Mouse (Mus musculus) cerebellum, adult 2 months (tissue): ENCODE measurements around the gene Cmc1. TPM values are rescaled to one million over a fixed set of nuclear protein-coding genes. Genes with fewer than 3 reads are reported as not detected.

Source experiments
- DNase-seq, 2 experiments: peaks; one replicate each; pipeline ENCODE4 v3.0.0; 2021
- H3K27ac ChIP-seq: fragments of 200-500 bp; 2 replicates; pipeline ENCODE4 v1.5.1; 2012; ENCODE audit warnings: low read length, control low read depth, inconsistent platforms; ENCODE audit not compliant: insufficient read depth
- H3K27me3 ChIP-seq: fragments of 200-500 bp; 2 replicates; pipeline ENCODE4 v1.6.1; 2012; ENCODE audit warnings: inconsistent platforms, mild to moderate bottlenecking, low read length, moderate library complexity; ENCODE audit not compliant: control insufficient read depth, insufficient read depth
- H3K4me1 ChIP-seq: fragments of 200-500 bp; 2 replicates; pipeline ENCODE4 v1.6.1; 2011; ENCODE audit warnings: low read length; ENCODE audit not compliant: control insufficient read depth, insufficient read depth
- H3K4me3 ChIP-seq: fragments of 200-500 bp; replicated peaks from 2 replicates; pipeline ENCODE3; 2011; ENCODE audit warnings: mild to moderate bottlenecking, low read depth, low read length, control low read depth; ENCODE audit not compliant: insufficient read depth
- CTCF ChIP-seq: fragments of 200-500 bp; IDR thresholded peaks from 2 replicates; pipeline ENCODE4 v1.5.1; 2011; ENCODE audit warnings: low read depth, mild to moderate bottlenecking, control low read depth, low read length, moderate library complexity, borderline replicate concordance; ENCODE audit not compliant: insufficient read depth
- POLR2A ChIP-seq: fragments of 200-500 bp; IDR thresholded peaks from 2 replicates; pipeline ENCODE4 v1.6.1; 2011; ENCODE audit warnings: low read length, control low read depth, borderline replicate concordance; ENCODE audit not compliant: insufficient read depth
- WGBS: fragments of 180-500 bp; shearing (Covaris S2); methylation state at CpG from one replicate; pipeline ENCODE4 v1.1.7; 2018; 5-methylcytosine and 5-hydroxymethylcytosine counted together
- polyA plus RNA-seq: library from polyadenylated mRNA; depleted of rRNA; stranded (reverse); fragments of >200 nt; gene quantifications from 2 replicates; pipeline ENCODE4 v1.2.3, GENCODE M21; 2012

Gene Cmc1
- polyA plus RNA-seq, 1 experiment = 22.4 TPM

DNA sequence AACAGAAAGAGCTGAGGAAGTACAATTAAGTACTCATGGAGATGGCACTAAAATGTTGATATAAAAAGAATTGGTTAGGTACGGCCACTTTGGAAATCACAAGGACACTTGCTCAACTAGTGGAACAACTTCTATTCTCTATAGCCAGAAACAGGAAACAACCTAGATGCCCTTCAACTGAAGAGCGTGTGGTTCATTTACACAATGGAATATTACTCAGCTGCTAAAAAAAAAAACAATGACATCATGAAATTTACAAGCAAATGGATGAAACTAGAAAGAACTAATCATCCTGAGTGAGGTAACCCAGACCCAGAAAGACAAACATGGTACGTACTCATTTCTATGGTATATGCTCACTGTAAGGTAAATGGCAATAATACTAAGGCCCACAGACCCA is 76.6 kb downstream of the Cmc1 start:
- peaks cover 22% of the 10 kb centered on the region for H3K4me1 ChIP-seq
- no peaks in the 10 kb centered on the region for H3K27me3 ChIP-seq
- 100% methylated on average over 3 of the region's 3 CpGs for WGBS
- DNase-seq = no peak
- no peak overlapping the region for H3K27ac ChIP-seq
- no peak overlapping the region for H3K4me3 ChIP-seq
- TF ChIP-seq CTCF (no peak), POLR2A (no peak)

DNA sequence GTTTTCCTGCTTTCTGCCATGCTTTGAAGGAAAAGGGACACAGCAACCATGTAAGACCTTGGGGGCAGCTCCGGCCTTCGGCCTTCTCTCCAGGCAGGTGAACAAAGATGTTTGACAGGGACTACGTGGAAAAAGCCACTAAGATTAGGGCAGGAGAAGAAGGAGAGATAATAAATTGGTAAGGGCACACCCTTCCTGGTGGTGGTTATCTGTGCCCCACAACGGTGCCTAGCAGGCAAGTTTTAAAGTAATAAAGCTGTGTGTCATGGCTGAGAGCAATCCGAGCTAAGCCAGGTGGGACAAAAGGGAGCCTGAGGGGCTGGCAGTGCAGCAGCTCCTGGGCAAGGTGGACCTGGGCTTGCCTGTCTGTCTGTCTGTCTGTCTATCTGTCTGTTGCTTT is 77.9 kb downstream of the Cmc1 start:
- Histone ChIP-seq H3K4me1 (peaks cover 19% of the 10 kb centered on the region), H3K4me3 (no peak overlapping the region), H3K27ac (no peak overlapping the region), H3K27me3 (no peaks in the 10 kb centered on the region)
- WGBS = 92% methylated on average over 5 of the region's 5 CpGs
- TF ChIP-seq CTCF = no peak
- DNase-seq = no peak

DNA sequence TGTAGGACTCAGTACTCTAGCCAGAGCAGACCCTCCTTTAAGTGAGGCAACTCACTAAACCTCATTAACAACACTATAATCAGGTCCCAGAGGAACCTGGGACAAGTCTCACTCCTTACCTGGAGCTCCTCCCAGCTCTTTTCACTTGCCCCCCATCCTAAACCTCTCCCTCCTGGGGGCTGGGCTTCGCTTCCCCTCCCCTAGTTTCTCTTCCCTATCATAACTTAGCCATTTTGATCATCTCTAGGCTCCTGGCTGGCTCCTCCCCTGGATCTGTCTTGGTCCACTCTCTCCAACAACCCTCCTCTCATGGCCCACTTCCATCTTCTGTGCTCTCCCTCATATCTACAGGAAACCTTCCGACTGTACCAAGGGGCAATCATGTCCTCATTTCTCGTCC is 78.6 kb downstream of the Cmc1 start:
- WGBS = 56% methylated on average over 3 of the region's 3 CpGs
- TF ChIP-seq CTCF = no peak
- TF ChIP-seq POLR2A = no peak
- H3K4me3 ChIP-seq = no peak overlapping the region
- peaks cover 19% of the 10 kb centered on the region for H3K4me1 ChIP-seq
- H3K27me3 ChIP-seq = no peaks in the 10 kb centered on the region
- H3K27ac ChIP-seq = peak overlapping the region; percentile 73; the same call in 1 of the 2 replicates
- DNase-seq = no peak

DNA sequence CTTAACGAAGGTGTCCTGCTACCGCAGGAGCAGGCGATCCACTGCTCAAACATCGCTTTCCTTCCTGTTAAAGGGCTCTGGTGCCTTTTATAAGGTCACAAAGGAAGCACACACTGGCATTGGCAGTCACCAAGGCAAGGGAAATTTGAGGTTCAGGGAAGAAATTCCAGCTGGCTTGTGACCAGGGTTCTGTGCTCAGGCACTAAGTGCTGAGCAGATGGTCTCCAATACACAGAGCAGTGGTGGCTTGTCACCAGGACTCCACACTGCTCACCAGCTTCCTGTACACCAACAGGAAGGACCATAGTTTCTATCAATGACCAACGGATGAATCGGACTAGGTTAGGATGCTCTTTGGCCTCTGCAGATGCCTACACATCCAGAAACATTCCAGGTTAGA is 79.5 kb downstream of the Cmc1 start:
- WGBS = 9% methylated on average over 6 of the region's 6 CpGs
- peak; percentile 83 to 94 for DNase-seq
- no peak overlapping the region for H3K4me3 ChIP-seq
- H3K27ac ChIP-seq = peak overlapping the region; percentile 85
- peaks cover 19% of the 10 kb centered on the region for H3K4me1 ChIP-seq
- no peaks in the 10 kb centered on the region for H3K27me3 ChIP-seq
- TF ChIP-seq CTCF (no peak), POLR2A (no peak)

DNA sequence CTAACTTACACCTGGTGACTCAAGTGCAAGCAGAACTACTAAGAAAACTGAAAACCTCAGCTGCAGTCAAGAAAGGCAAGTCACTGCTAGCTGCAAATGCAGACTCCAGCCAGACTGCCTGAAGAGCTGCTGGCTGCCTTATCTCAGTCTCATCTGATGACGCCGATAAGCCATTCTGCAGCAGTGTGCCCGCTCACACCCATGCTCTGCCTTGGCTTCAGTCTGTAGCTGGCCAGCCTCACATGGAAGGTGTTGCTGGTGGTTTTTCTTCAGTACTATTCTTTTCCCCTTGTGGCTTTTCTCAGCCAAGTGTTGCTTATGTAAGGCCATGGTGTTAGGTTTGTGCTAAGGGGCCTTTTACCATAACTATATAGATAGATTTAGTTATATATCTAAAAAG is 90.9 kb downstream of the Cmc1 start:
- no peak overlapping the region for H3K4me3 ChIP-seq

DNA sequence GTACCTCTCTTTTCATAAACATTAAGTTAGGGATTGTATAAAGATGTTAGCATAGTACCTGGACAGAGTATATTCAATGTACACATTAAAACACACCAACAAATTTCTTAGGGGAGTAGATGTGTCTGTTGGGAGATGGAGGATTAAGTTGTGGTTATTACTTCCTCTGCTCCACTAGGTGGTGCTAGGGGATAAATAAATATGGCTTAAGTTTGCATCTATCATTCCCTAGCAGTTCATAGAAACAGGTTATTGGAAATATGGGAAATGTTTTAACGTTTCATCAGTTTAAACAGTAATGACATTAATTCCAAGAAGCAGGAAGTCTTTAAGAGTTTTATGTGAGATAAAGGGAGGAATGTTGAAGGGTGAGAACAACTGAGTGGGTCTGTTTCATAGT is 96.7 kb downstream of the Cmc1 start:
- no peak for DNase-seq
- Histone ChIP-seq H3K4me1 (no peaks in the 10 kb centered on the region), H3K27me3 (no peaks in the 10 kb centered on the region), H3K4me3 (no peak overlapping the region), H3K27ac (no peak overlapping the region)
- 17% methylated on average over 1 of the region's 1 CpGs for WGBS
- peak; percentile 47; the same call in 1 of the 2 replicates for TF ChIP-seq CTCF
- TF ChIP-seq POLR2A = no peak

More for the DNA sequence above, 90.9 kb downstream of the Cmc1 start:
- Histone ChIP-seq H3K27ac (no peak overlapping the region), H3K27me3 (no peaks in the 10 kb centered on the region), H3K4me1 (no peaks in the 10 kb centered on the region)
- WGBS = 62% methylated on average over 3 of the region's 3 CpGs
- DNase-seq = no peak
- TF ChIP-seq CTCF (no peak), POLR2A (no peak)

DNA sequence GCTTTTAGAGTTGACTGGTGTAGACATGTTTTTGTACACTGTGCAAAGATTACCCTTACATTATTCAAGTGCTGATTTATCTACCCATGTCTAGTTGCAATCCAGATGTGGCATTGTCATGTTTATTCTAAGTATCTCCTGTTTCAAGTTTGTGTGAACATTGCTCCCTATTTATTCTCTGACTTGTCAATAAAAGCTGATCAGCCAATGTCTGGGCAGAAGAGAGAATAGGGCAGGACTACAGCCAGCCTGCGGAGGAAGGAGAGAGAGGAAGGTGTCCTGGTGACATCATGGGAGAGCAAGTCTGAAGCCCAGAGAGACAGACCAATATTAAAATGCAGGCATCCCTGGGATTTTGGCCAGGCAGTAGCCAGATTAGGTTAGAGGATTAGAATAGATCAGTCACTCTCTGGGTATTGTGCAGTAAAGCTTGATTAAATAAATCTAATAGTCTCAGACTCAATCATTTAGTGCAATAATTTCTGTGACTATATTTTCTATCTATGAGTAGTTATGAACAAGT is 104.9 kb downstream of the Cmc1 start:
- Histone ChIP-seq H3K27ac (no peak overlapping the region), H3K4me1 (no peaks in the 10 kb centered on the region; the same call in 1 of the 2 replicates), H3K27me3 (no peaks in the 10 kb centered on the region), H3K4me3 (no peak overlapping the region)
- no peak for DNase-seq
- WGBS = 24% methylated on average over 1 of the region's 1 CpGs
- TF ChIP-seq CTCF (no peak), POLR2A (no peak)

DNA sequence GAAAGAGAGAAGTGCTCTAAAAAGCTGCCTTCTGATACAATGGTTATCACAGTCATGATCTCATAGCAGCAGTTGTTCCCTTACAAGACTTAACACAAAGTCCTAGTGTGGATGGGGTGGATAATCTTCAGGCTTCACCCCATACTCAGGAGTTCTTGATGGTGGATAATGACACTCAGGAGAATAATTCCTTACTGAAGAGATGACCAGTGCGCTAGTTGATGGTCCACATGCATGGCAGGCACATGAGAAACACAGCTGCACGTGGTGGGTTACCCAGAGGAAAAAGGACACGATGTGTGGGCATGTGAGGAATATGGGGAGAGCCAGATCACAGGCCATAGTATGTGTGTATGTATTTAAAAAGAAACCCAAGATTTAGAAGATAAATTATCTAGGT is 106.4 kb downstream of the Cmc1 start:
- TF ChIP-seq POLR2A (no peak), CTCF (no peak)
- DNase-seq = no peak
- Histone ChIP-seq H3K27me3 (no peaks in the 10 kb centered on the region), H3K4me1 (no peaks in the 10 kb centered on the region; the same call in 1 of the 2 replicates), H3K4me3 (no peak overlapping the region), H3K27ac (no peak overlapping the region)
- WGBS = 78% methylated on average over 3 of the region's 3 CpGs
